Mouse (Mus musculus): ENCODE measurements around the gene Wfdc1. TPM values are rescaled to one million over a fixed set of nuclear protein-coding genes. Genes with fewer than 3 reads are reported as not detected.

Wfdc1 gene
- polyA plus RNA-seq (2012; rRNA removed): 18.2 and 24.3 TPM in 2 replicates

DNA sequence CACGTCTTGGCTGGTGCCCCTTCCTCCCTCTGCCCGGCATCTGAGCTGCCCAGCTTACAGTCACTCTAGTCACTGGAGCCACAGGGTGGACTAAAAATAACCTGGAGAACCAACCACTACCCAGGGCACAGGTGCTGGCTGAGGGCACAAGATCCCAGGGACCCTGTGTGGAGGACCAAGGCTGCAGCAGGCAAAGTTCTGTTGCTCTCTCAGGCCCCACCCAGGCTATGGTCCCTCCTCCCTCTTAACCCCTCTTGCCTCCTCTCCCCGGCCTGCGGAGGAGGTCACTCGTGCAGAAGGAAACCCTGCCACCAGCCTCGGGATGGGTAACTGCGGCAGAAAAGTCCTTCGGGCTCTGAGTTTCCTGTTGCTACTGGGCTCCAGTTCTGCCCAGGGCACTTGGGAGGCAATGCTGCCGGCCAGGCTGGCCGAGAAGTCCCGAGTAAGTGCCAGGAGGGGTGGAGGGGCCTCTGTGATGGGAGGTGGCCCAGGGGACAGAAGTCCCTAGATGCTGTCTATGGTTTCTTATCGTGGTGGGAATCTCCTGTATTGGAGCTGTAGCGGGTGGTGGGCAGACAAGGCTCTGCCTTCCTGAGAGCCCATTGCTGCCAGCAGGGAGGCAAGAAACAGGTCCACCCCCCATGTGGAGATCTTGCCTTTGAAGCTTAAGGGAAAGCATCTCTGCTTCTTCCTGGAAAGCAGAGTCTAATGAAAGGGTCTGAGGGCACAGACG, at the start of gene Wfdc1:
Gene Wfdc1 (plus strand): TSS at position 147 of the 733 bp plus-strand sequence.
- no peak for DNase-seq (ENCODE audit: extremely low spot score in 1 of 2, low spot score in 1 of 2)

DNA sequence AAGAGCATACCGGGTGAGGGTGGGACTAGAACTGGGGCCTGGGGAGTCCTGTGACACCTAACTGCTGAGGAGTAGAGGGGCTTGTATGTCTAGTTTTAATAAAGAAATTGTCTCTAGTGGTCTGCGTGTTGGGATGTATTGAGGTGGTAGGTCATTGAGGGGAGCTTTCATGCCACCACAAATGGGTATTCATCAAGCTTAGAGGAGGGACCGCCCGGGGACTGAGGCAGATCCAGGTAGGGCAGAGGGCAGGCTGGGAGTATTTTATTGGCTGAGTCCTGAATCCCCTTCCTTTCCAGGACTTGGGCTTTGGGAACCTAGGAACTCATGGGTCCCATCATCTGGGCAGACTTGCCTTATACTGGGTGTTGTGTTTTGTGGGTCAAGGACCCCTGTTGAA, 49.4 kb upstream of the Wfdc1 start:
- DNase-seq (ENCODE audit: extremely low spot score in 1 of 2, low spot score in 1 of 2): no peak

DNA sequence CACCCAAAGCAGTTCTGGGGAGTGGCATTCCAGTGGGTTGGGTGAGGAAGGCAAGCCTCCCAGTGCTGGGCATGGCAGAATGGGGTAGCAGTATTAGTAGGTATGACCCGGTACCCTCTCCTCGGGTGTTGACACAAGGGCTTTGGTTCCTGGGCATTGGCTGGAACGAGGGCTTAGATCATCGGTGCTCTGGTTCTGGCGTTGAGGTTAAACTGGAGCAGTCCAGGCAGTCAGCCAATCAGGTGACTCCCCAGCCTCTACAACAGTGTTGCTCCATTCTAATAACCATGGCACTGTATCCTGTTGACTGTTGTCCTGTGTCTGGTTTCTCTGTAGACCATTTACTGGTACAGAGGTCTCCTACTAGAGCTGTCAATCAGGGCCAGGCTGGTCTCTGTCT, 48.6 kb upstream of the Wfdc1 start:
- DNase-seq (ENCODE audit: extremely low spot score in 1 of 2, low spot score in 1 of 2): no peak

DNA sequence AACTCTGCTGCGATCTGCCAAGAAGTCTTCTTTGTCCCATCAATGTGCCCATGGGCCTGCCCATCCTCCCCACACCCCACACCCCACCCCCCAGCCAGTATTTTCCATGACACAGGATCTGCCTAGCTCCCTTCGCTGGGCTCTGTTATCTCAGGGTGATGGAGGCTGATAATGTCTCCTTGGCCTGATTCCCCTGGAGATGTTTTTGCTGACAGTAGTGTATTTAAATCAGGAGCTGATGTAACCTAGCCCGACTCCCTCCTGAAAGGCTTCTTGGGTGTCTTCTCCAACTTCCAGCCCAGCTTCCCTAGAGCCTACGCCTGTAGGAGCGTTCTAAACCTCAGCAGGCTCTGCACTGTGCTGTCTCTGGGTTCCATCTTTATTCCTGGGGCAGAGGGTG, 47.3 kb upstream of the Wfdc1 start:
- DNase-seq (ENCODE audit: extremely low spot score in 1 of 2, low spot score in 1 of 2): no peak

DNA sequence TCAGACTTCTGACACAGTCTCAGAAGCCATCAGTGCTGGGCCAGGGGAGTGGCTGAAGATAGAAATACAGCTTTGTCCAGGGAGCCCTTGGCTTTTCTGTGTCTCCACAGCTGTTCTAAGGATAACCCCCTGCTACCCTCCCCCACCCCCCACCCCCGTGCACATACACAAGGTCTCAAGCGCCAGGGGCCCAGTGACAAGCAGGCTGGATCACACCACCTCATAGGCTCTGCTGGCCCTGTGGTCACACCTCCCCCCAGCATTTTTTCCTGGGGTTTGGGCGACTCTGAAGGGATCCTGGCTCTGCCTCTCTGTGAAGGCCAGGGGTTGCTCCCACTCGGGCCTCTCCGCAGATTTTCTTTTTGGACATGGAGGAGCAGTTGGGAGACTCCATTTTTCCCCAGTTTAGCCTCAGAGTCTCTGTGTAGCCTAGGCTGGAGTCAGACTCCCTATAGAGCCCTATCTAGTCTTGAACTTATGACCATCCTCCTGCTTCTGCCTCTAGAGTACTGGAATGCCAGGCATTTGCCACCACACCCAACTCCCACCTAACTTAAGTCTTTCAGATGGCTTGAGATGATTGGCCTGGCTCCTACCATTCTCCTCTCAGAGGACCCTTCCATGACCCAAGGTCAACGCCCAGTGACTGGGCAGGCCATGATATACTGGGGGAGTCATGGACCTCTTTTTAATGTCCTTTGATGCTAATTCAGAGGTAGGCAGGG, 45.9 kb upstream of the Wfdc1 start:
- DNase-seq (ENCODE audit: extremely low spot score in 1 of 2, low spot score in 1 of 2): no peak

DNA sequence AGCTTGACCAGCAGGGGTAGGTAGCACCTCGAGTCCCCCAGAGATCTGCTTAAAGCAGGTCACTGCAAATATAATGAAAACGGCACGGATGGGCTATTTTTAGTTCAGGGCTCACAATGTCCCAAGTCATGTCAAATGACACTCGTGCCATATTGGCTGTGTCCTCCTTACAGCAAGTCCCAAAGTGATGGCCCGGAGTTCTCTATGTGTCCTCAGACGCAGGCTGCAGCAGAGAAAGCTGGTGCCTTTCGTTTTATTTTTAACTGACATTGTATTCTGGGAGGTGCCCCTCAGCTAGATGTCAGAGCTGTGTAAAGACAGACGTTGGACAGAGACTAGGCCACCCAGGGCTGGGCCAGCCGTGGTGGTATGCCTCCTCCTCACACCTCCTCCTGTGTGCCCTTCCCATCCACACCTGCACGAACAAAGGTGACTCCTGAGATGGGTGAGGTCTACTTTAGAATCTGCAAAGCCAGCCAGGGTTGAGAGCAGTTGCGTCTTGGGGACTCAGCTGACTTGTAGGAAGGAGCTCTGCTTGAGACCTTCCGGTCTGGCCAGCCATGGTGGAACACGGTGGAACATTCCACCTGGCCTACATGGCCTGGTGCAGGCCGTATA, 45.2 kb upstream of the Wfdc1 start:
- no peak for DNase-seq (ENCODE audit: extremely low spot score in 1 of 2, low spot score in 1 of 2)

DNA sequence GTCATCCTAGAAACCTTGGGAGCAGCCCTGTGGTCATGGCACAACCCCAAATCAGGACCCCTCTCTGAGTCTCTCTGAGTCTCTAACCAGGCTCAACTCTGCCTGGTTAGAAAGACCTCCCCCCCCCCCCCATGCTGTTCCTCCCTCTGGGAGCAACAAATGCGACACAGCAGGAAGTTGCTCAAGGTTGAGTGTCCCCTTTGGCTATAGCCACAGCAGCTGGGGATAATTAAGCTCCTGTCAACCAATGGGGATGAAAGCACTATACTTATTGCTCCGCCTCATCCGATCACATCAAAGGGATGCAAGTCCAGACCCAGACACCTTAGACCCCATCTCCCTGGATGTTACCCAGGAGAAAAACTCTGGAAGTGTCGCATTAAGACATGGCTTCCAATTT, 43.6 kb upstream of the Wfdc1 start:
- no peak for DNase-seq (ENCODE audit: extremely low spot score in 1 of 2, low spot score in 1 of 2)

DNA sequence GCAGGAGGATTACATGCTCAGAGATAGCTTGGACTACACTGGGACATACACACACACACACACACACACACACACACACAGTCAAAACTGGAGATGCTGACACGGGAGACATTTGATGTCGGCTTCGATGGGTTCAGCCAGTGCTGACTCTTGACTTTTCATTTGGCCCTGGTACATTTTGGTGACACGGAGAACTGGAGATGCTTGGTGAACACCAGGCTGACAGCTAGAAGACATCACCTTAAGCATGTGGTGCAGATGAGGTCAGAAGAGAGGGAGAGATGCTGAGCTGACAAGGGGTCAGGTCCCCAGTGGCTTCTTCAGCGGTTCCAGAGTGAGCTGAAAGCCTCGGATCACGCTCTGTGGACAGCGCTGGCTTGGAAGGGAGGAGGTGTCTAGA, 43.1 kb upstream of the Wfdc1 start:
- DNase-seq (ENCODE audit: extremely low spot score in 1 of 2, low spot score in 1 of 2): no peak

DNA sequence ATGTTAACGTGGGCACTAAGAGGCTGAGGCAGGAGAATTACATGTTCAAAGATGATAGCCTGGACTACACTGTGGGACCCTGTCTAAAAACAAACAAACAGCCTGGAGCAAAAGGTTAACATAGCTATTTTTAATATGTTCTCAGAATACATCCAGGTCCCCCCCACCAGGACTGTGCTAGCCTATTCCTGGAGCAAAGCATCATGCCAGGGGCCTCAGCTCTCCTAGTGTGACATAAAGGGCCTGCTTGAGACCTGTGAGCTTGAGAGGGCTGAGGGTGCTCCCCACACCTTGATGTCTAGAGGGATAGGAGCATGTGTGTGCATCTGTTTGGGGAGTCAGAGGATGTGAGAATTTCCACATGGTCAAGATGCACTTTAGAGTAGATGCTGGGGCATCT, 42.4 kb upstream of the Wfdc1 start:
- no peak for DNase-seq (ENCODE audit: extremely low spot score in 1 of 2, low spot score in 1 of 2)

DNA sequence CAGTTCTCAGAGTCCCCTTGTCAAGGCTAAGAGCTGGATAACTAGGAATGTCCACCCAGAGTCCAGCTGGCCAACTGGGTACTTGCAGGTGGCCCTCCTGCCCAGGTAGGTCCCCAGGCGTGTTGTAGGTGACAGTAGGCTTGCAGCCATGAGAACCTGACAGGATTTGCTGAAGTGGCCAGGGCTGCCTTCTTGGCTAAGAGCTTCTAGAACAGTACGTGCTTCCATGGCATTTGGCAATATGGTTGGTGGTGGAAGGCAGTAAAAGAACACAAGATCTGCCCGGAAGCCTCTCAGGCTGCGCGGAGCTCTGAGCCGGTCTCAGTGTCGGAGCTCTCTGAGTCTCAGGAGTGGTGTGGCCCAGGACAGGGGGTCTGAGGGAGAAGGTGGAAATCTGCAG, 41.2 kb upstream of the Wfdc1 start:
- DNase-seq (ENCODE audit: extremely low spot score in 1 of 2, low spot score in 1 of 2): no peak

DNA sequence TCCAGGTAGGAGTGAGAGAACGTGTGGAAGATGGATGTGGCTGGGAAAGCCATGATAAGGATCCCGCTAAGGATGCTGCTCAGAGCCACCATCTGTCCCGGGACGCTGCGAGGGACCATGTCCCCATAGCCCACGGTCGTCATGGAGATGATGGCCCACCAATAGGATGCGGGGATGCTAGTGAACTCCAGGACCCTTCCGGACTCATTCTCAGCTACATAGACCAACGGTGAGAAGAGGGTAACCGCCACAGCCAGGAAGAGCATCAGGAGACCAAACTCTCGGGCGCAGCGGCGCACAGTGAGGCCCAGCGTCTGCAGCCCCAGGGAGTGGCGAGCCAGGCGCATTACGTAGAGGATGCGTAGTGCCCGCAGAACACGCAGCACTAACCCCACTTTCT, 40.4 kb upstream of the Wfdc1 start:
- DNase-seq (ENCODE audit: extremely low spot score in 1 of 2, low spot score in 1 of 2): no peak

DNA sequence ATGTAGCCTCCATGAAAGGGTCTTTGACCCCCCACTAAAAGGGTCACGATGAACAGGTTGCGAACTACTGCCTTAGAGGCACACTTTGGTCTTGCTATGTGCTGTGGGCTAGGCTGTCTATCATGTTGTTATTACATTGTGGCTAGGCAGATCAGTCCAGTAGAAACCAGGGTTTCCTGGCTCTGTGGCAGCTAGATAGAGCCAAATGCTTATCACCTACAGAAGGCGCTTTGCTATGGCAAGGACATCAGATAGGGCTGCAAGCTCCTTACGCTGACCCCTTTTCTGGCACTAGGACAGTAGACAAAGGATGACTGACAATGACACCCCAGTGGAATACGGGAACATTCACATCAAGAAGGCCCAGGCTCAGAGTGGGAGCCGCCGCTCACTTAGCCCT, 39.0 kb upstream of the Wfdc1 start:
- no peak for DNase-seq (ENCODE audit: extremely low spot score in 1 of 2, low spot score in 1 of 2)

DNA sequence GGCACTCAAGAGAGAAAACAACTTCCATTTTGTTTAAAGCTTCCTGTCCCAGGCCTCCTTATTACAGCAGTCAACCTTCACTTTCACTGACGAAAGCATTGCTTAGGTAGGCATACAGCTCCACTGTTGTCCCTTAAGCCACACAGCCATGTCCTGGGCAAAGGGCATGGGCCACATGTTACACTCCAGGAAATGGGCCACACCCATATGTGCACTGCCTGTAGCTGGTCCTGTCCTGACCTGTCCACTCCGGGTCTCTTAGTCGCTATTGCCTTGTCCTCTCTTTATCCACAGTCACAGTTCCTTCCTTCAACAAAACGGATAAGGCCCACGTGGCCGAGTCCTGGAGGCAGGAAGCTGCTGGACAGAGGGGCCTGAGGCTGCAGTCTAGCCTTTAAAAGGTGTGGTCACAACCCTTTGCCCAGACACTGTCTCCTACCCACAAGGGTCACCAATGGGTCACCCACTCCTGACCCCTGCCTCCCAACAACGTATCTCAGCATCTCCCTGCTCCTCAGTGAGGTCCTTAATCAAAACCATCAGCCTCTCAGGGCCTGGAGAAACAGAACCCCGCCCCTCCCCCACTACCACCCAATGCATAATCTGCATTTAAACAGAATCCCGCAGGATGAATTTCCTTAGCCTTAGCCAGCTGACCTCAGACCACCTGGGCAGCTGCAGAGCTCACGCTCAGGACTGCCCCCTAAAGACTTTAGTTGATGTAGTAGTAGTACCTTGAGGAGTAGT, 38.4 kb upstream of the Wfdc1 start:
- DNase-seq (ENCODE audit: extremely low spot score in 1 of 2, low spot score in 1 of 2): no peak

DNA sequence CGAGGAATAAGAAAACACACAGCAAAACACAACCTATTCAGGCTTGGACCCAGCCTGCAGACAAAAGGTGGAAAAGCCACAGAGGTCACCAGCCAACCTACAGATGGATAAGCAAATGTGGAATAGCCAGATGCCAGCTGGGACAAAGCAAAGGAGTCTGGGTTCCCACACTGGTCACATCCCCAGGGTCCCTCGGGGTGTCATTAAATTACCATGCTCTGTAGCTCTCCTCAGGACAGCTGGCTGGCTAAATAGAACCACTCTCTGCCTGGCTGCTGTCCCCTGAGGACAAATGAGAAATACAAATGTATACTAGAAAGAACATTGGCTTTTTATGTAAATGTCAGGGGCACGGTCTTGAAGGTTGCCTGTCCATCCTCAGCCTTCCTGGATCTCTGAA, 35.3 kb upstream of the Wfdc1 start:
- no peak for DNase-seq (ENCODE audit: extremely low spot score in 1 of 2, low spot score in 1 of 2)

DNA sequence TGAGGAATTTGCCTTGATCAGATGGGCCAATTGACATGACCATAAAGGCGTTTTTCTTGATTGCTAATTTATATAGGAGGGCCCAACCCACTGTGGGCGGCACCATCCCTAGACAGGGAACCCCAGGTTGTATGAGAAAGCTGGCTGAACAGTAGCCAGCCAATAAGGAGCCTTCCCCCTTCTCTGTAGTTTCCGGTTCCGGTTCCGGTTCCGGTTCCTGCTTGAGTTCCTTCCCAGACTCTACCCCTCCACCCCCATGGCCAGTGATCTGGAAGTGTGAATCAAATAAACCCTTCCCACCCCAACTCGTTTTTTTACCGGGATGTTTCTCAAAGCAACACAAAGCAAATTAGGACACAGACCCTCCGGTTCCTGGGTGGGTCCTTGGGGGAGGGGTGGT, 33.9 kb upstream of the Wfdc1 start:
- no peak for DNase-seq (ENCODE audit: extremely low spot score in 1 of 2, low spot score in 1 of 2)

DNA sequence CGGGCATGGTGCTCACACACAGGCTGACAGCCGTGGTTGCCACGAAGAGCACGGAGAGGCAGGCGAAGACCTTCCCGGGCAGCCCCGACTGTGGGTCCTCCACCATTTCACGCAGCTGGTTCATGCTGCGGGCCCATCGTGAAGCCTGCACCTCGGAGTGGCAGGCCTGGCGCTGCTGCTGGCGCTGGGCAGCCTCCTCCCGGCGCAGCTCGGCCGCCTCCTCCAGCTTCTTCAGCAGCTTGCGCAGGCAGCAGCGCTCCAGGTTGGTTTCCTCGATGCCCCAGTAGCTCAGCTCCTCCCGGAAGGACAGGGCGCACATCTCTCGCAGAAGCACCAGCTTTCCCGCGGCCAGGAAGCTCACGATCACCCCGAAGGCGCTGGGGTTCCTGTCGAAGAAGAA, 33.3 kb upstream of the Wfdc1 start:
- no peak for DNase-seq (ENCODE audit: extremely low spot score in 1 of 2, low spot score in 1 of 2)

DNA sequence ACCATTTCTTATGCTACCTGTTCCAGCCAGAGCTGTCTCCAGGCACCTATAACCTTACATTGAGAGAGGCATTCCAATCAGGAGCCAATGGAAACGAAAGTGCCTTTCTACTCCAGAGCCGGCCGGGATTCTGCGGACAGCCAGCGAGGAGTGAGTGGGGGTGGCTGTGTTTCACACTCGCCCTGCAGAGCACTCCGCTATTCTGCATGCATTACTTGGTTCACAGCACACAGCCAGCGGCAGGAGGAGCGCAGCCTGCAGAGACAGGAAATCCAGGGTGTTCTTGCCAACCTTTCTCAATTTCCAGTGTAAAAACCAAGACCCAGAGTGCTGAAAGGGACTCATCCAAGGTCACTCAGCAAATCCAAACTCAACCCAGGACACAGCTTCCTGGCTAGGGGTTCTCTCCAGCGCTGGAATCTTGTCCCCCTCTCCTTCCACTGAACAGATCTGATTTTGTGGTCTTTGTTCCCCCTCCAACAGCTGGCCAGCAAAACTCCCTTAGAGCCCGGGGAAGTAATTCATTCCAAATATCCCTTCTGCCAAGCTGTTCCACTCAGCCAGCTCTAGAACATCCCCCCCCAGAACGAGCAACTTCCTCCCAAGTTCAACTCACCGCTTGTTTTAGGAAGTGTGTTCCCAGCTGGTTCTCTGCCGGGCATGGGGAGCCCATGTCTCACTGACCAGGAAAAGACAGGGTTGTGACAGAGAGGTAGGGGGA, 31.4 kb upstream of the Wfdc1 start:
- DNase-seq (ENCODE audit: extremely low spot score in 1 of 2, low spot score in 1 of 2): peak in 1 of 2 experiments; percentile 27

DNA sequence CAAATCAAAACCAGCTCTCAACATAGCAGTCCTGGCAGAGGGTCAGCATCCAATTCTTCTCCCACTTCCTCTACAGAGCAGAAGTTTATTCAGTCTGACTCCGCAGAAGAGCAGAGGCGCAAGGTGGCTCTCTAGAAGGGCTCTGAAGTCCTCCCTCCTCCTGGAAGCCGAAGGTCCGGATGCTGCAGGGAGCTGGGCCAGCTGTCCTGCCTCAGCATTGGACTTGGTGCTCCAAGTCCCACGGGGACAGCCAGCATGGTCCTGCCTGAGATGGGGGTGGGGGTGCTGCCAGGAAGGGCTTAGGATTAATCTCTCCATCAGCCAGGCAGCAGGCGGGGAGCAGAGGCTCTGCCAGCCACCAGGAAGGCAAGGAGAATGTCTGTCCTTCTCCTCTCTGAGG, 30.8 kb upstream of the Wfdc1 start, which contains the start of gene Kcng4:
Gene Kcng4 (minus strand): TSS at position 303 of the 400 bp plus-strand sequence.
- no peak for DNase-seq (ENCODE audit: extremely low spot score in 1 of 2, low spot score in 1 of 2)

DNA sequence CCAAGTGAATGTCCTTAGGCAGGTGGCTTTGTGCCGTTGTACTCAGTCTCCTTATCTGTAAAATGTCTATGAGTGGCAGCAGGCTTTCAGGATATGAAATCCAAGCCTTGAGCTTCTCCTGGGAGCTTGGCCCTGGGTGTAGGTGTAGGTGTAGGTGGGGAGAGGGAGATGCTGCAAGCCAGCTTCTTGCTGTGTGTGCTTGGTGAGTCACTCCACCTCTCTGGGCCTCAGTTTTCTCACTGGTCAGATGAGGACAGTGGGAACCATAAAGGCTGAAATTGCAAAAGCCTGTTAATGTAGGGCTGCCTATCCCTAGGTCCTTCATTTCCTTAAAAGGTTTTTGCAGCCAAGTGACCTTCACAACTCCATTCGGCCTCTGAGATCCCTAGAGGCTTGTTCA, 30.2 kb upstream of the Wfdc1 start:
- DNase-seq (ENCODE audit: extremely low spot score in 1 of 2, low spot score in 1 of 2): peak in 1 of 2 experiments; percentile 13

DNA sequence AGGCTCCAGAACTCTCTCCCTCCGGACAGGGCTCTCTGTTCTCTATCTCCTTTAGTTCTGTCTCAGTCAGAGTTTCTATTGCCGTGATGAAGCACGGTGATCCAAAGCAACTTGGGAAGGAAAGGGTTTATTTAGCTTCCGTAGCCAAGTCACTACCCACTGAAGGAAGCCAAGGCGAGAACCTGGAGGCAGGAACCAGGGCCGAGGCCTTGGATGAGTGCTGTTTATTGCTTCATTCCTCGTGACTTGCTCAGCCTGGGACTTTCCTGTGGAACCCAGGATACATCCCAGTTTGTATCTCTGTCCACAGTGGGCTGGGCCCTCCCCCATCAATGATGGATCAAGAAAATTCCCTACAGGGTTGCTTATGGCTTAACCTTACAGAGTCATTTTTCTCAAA, 29.4 kb upstream of the Wfdc1 start:
- no peak for DNase-seq (ENCODE audit: extremely low spot score in 1 of 2, low spot score in 1 of 2)

All from frontal cortex, adult 2 months (tissue).